Mouse (Mus musculus) liver, embryonic 15.5 days (tissue): ENCODE measurements around the gene Afap1l2. TPM values are rescaled to one million over a fixed set of nuclear protein-coding genes. Genes with fewer than 3 reads are reported as not detected.

ENCODE experiments used
- ATAC-seq: fragments of 200-750 bp; cut with Nextera tagmentation; 2 replicates; pipeline ENCODE4 v1.8.0; 2017; ENCODE audit warnings: moderate number of reproducible peaks, mild to moderate bottlenecking, moderate library complexity; ENCODE audit not compliant: insufficient read depth
- H3K27ac ChIP-seq: fragments of 300-500 bp; sonication (generic); replicated peaks from 2 replicates; pipeline ENCODE4 v1.5.1; 2015; ENCODE audit warnings: mild to moderate bottlenecking, inconsistent platforms
- H3K27me3 ChIP-seq: fragments of 300-500 bp; sonication (generic); 2 replicates; pipeline ENCODE4 v1.6.1; 2015; ENCODE audit warnings: mild to moderate bottlenecking, inconsistent platforms
- H3K36me3 ChIP-seq: fragments of 300-500 bp; sonication (generic); replicated peaks from 2 replicates; pipeline ENCODE4 v1.6.1; 2015; ENCODE audit warnings: moderate library complexity, mild to moderate bottlenecking, inconsistent platforms
- H3K4me1 ChIP-seq: fragments of 300-500 bp; sonication (generic); replicated peaks from 2 replicates; pipeline ENCODE4 v1.6.1; 2015; ENCODE audit warnings: inconsistent platforms
- H3K4me2 ChIP-seq: fragments of 300-500 bp; sonication (generic); 2 replicates; pipeline ENCODE4 v1.6.1; 2015; ENCODE audit warnings: moderate library complexity, mild to moderate bottlenecking, inconsistent platforms
- H3K4me3 ChIP-seq: fragments of 300-500 bp; sonication (generic); replicated peaks from 2 replicates; pipeline ENCODE4 v1.5.1; 2015; ENCODE audit warnings: mild to moderate bottlenecking, inconsistent platforms
- H3K9ac ChIP-seq: fragments of 300-500 bp; sonication (generic); 2 replicates; pipeline ENCODE4 v1.6.1; 2015; ENCODE audit warnings: moderate library complexity, mild to moderate bottlenecking, inconsistent platforms
- H3K9me3 ChIP-seq: fragments of 300-500 bp; sonication (generic); replicated peaks from 2 replicates; pipeline ENCODE4 v1.6.1; 2016; ENCODE audit warnings: inconsistent platforms
- WGBS: fragments of 180-500 bp; shearing (Covaris S2); methylation state at CpG from one replicate; pipeline ENCODE4 v1.1.7; 2015; ENCODE audit warnings: mixed read lengths; ENCODE audit not compliant: insufficient replicate concordance; 5-methylcytosine and 5-hydroxymethylcytosine counted together
- polyA plus RNA-seq: library from polyadenylated mRNA; unstranded; fragments of >200 nt; fragmentation: Nextera tagmentation; extraction: Ambion mirVana; gene quantifications from 2 replicates; pipeline ENCODE4 v1.2.1, GENCODE M21; 2015

Afap1l2 gene
- polyA plus RNA-seq, 1 experiment from 2014 or later: 1.0 TPM

DNA sequence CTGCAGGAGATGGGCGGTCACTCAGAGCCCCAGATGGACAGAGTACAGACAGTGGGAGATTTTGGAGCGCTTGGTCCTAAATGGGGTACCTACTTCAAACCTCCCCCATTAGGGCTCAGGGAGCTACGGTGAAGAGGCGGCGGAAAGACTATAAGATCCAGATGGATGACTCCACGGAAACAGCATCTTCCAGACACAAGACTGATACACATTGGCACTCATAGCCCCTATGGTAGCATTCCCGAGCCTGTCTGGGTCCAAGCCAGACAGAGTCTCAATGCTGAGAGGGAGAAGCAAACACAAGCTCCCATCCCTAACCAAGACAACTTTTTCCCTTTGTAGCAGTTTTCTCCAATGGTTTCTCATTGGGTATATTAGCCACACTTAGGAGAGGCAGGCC is 57.2 kb downstream of the Afap1l2 start:
- no peaks in the 10 kb centered on the region for H3K36me3 ChIP-seq
- H3K4me1 ChIP-seq: no peaks in the 10 kb centered on the region
- no peaks in the 10 kb centered on the region for H3K27me3 ChIP-seq
- H3K9ac ChIP-seq: no peak overlapping the region
- ATAC-seq: no peak
- WGBS: 70% methylated on average over 7 of the region's 7 CpGs
- H3K9me3 ChIP-seq: no peaks in the 10 kb centered on the region
- no peak overlapping the region for H3K4me3 ChIP-seq
- no peak overlapping the region for H3K27ac ChIP-seq
- H3K4me2 ChIP-seq: no peak overlapping the region

- Histone ChIP-seq H3K4me2 (no peak overlapping the region), H3K9me3 (no peaks in the 10 kb centered on the region), H3K4me3 (no peak overlapping the region), H3K27ac (no peak overlapping the region), H3K9ac (no peak overlapping the region), H3K27me3 (no peaks in the 10 kb centered on the region), H3K36me3 (no peaks in the 10 kb centered on the region), H3K4me1 (no peaks in the 10 kb centered on the region)
- WGBS: 65% methylated on average over 8 of the region's 8 CpGs
- no peak for ATAC-seq
Observed at GRCm38 (mm10) chr19:56949868-56950267, 58.2 kb downstream of the Afap1l2 start.

DNA sequence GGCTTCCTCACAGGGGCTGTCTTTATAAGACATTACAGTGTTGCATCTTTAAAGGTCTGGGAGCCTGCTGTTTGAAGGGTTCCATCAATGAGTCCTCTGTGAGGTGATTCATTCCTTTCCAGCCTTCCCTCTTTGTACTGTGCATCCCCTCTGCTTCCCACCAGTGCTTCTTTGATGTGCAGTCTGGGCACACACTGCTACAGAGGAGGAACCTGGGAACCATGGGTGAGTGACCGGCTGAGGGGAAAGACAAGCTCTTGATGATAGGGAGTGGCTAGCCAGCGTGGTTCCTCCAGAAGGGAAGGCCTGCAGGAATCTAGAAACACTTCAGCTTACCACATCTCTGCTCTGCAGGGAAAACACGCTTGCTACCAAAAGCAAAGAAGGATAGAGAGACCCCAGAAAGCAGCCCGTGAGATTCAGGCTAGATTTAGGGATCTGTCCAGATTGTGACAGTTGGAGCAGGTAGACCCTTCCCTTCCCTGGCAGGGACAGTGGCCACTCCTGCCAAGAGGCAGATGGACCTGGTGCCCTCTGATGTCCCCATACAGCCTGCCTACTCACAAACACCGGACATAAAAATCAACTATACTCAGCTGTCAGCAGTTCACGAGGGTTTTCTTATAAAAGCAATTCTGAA is 59.9 kb downstream of the Afap1l2 start:
- WGBS: 49% methylated on average over 6 of the region's 6 CpGs
- no peaks in the 10 kb centered on the region for H3K4me1 ChIP-seq
- no peaks in the 10 kb centered on the region for H3K36me3 ChIP-seq
- H3K4me2 ChIP-seq: no peak overlapping the region
- no peaks in the 10 kb centered on the region for H3K9me3 ChIP-seq
- no peak overlapping the region for H3K27ac ChIP-seq
- no peaks in the 10 kb centered on the region for H3K27me3 ChIP-seq
- no peak for ATAC-seq
- H3K9ac ChIP-seq: no peak overlapping the region
- no peak overlapping the region for H3K4me3 ChIP-seq

DNA sequence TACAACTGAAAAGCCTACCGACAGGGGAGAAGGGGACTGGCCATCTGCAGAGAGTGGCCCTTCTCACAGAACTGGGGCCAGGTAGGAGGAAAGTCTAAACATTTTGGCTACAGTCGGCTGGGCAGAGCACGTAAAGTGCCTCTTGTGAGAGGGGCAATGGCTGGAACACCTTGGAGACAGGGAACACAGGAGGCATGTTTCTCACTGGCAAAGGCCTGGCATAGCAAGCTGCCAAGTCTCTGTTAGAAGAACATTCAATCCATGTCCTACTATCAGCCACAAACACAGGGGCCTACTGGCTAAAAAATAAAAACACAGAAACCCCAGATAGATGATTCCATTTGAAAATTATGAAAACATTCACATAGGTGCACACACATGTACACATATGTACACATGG is 61.3 kb downstream of the Afap1l2 start:
- Histone ChIP-seq H3K27me3 (no peaks in the 10 kb centered on the region), H3K27ac (no peak overlapping the region), H3K9ac (no peak overlapping the region), H3K36me3 (no peaks in the 10 kb centered on the region), H3K4me2 (no peak overlapping the region), H3K4me3 (no peak overlapping the region), H3K4me1 (no peaks in the 10 kb centered on the region), H3K9me3 (no peaks in the 10 kb centered on the region)
- no peak for ATAC-seq
- 76% methylated on average over 3 of the region's 3 CpGs for WGBS

DNA sequence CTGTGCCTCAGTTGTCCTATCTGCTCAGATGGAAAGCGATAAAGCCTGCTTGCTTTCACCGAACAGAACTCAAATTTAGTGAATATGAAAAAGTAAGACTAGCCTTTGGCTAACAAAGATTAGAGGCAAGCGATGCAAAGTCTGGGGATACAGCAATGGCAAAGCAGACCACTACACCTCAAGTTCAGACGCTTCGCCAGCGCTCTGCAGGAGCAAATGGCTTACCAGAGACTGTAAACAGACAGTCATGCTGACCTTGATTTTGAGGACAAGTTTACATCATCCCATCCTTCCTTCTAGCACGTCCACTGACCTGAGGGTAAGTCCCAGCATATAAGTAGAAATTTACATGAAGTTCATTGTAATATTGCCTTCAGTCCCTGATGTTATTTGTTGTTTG is 61.8 kb downstream of the Afap1l2 start:
- Histone ChIP-seq H3K9ac (no peak overlapping the region), H3K27me3 (no peaks in the 10 kb centered on the region), H3K27ac (no peak overlapping the region), H3K4me3 (no peak overlapping the region), H3K4me2 (no peak overlapping the region), H3K36me3 (no peaks in the 10 kb centered on the region), H3K9me3 (no peaks in the 10 kb centered on the region), H3K4me1 (no peaks in the 10 kb centered on the region)
- ATAC-seq: no peak
- 70% methylated on average over 7 of the region's 7 CpGs for WGBS

GRCm38 (mm10) chr19:56945621-56946020 is 62.4 kb downstream of the Afap1l2 start:
- H3K9me3 ChIP-seq: no peaks in the 10 kb centered on the region
- no peak for ATAC-seq
- no peak overlapping the region for H3K27ac ChIP-seq
- H3K36me3 ChIP-seq: no peaks in the 10 kb centered on the region
- no peak overlapping the region for H3K4me3 ChIP-seq
- H3K4me2 ChIP-seq: no peak overlapping the region
- H3K9ac ChIP-seq: no peak overlapping the region
- WGBS: 68% methylated on average over 2 of the region's 2 CpGs
- no peaks in the 10 kb centered on the region for H3K27me3 ChIP-seq
- H3K4me1 ChIP-seq: no peaks in the 10 kb centered on the region

DNA sequence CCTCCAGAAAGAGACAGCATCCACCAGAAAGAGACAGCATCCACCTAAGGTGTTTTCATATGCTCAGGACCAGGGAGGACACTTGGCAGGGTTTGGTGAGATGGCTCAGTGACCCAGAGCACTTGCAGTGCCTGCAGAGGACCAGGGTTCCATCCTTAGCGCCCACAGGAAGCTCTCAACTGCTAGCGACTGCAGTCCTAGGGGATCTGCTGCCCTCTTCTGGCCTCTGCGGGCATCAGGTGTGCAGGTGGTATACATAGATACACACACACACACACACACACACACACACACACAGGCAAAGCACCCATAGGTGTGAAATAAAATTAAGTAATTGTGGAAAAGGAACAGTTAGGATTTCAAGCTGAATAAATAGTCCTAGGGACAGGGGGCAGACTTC is 63.2 kb downstream of the Afap1l2 start:
- 87% methylated on average over 3 of the region's 3 CpGs for WGBS
- no peak for ATAC-seq
- Histone ChIP-seq H3K4me1 (no peaks in the 10 kb centered on the region), H3K9ac (no peak overlapping the region), H3K27me3 (no peaks in the 10 kb centered on the region), H3K27ac (no peak overlapping the region), H3K36me3 (no peaks in the 10 kb centered on the region), H3K9me3 (no peaks in the 10 kb centered on the region), H3K4me2 (no peak overlapping the region), H3K4me3 (no peak overlapping the region)

GRCm38 (mm10) chr19:56944211-56944610 is 63.8 kb downstream of the Afap1l2 start:
- ATAC-seq: no peak
- Histone ChIP-seq H3K4me1 (no peaks in the 10 kb centered on the region), H3K36me3 (no peaks in the 10 kb centered on the region), H3K4me3 (no peak overlapping the region), H3K9me3 (no peaks in the 10 kb centered on the region), H3K4me2 (no peak overlapping the region), H3K27me3 (no peaks in the 10 kb centered on the region), H3K9ac (no peak overlapping the region), H3K27ac (no peak overlapping the region)
- WGBS: 29% methylated on average over 9 of the region's 9 CpGs

- 69% methylated on average over 7 of the region's 7 CpGs for whole genome bisulfite sequencing
- no peak overlapping the region for H3K27ac ChIP-seq
- no peaks in the 10 kb centered on the region for H3K36me3 ChIP-seq
- H3K9ac ChIP-seq: no peak overlapping the region
- H3K4me1 ChIP-seq: no peaks in the 10 kb centered on the region
- no peaks in the 10 kb centered on the region for H3K9me3 ChIP-seq
- no peaks in the 10 kb centered on the region for H3K27me3 ChIP-seq
- no peak for ATAC-seq
- no peak overlapping the region for H3K4me3 ChIP-seq
- H3K4me2 ChIP-seq: no peak overlapping the region
Observed at GRCm38 (mm10) chr19:56942216-56942615, 65.8 kb downstream of the Afap1l2 start.

DNA sequence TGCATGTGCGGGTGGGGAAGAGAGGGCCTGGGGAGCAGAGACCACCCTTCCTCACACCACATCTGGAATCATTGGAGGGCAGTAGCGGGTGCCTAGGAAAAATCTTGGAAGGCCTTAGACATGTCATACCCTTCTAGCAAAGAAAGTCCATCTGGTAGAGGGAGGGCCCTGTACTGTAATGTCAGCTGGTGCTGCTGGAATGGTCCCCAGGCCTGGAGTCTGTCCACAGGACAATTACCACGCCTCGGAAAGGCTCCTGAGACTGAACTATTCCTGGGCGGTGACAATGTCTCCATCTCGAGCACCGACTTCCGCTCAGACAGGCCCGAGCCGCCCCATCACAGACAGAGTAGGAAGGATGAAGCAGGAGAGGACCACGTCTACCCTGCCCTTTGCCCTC is 67.5 kb downstream of the Afap1l2 start:
- no peak for ATAC-seq
- Histone ChIP-seq H3K27me3 (no peaks in the 10 kb centered on the region), H3K4me3 (no peak overlapping the region), H3K27ac (no peak overlapping the region), H3K4me1 (no peaks in the 10 kb centered on the region), H3K9ac (no peak overlapping the region), H3K4me2 (no peak overlapping the region), H3K9me3 (no peaks in the 10 kb centered on the region), H3K36me3 (no peaks in the 10 kb centered on the region)
- 75% methylated on average over 11 of the region's 11 CpGs for WGBS

DNA sequence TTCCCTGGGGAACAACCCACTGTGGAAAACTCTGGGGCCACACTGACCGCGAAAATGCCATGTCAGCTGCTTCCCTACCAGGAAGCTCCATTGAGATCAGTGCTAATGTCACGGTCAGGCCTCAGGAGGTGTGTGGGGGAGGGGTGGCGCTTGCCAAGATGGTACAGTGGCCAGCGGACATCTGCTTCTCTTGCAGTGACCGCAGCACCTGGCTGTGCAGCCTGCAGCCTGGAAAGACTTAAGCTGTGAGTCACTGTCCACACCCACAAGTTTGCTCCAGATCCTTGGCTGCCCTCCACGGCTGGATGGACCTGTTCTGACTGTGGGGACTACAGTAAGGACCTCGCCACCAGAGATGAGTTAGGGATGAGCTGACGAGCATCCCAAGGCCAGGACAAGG is 68.2 kb downstream of the Afap1l2 start:
- no peak overlapping the region for H3K4me2 ChIP-seq
- 59% methylated on average over 9 of the region's 9 CpGs for WGBS
- H3K9ac ChIP-seq: no peak overlapping the region
- no peak overlapping the region for H3K27ac ChIP-seq
- H3K36me3 ChIP-seq: no peaks in the 10 kb centered on the region
- no peak for ATAC-seq
- H3K4me1 ChIP-seq: no peaks in the 10 kb centered on the region
- no peak overlapping the region for H3K4me3 ChIP-seq
- no peaks in the 10 kb centered on the region for H3K9me3 ChIP-seq
- H3K27me3 ChIP-seq: no peaks in the 10 kb centered on the region

DNA sequence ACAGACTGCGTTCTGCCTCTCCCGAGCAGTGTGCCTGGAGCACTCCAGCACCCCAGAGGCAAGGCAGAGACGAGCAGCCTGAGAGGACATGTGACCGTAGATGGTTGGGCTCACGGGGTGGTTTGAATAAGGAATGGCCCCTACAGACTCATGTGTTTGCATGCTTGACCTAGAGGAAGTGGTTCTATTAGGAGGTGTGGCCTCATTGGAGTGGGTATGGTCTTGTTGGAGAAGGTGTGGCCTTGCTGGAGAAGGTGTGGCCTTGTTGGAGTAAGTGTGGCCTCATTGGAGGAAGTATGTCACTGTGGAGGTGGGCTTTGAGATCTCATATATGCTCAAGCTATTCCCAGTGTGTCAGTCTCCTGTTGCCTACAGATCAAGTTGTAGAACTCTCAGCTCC is 70.1 kb downstream of the Afap1l2 start:
- Histone ChIP-seq H3K9me3 (no peaks in the 10 kb centered on the region), H3K27me3 (no peaks in the 10 kb centered on the region), H3K4me2 (no peak overlapping the region), H3K9ac (no peak overlapping the region), H3K4me3 (no peak overlapping the region), H3K27ac (no peak overlapping the region), H3K4me1 (no peaks in the 10 kb centered on the region), H3K36me3 (no peaks in the 10 kb centered on the region)
- ATAC-seq: no peak
- WGBS: 72% methylated on average over 5 of the region's 5 CpGs
